Mouse (Mus musculus) heart, adult 9 months (tissue): ENCODE results near the gene Mis18bp1.
"Not testable (repeated sequence)": the region's sequence is repeated elsewhere in the genome, so short reads cannot be mapped to it uniquely, and the experiment has no call there.

Source experiments
- DNase-seq, 2 experiments: peaks; one replicate each; pipeline ENCODE4 v3.0.0; 2022; ENCODE audit warnings: low spot score in 2 of 2

Mis18bp1 gene

GRCm38 (mm10) chr12:65172021-65172951, at the start of gene Mis18bp1:
Gene Mis18bp1 (minus strand): TSS chr12:65172604.
- peak; percentile 95 to 96 for DNase-seq

GRCm38 (mm10) chr12:65216404-65216840, 44.0 kb upstream of the Mis18bp1 start:
- no peak for DNase-seq

- DNase-seq: no peak
Observed at GRCm38 (mm10) chr12:65206431-65206830, 34.0 kb upstream of the Mis18bp1 start.

- DNase-seq: no peak
Observed at GRCm38 (mm10) chr12:65201812-65202211, 29.4 kb upstream of the Mis18bp1 start.

GRCm38 (mm10) chr12:65194003-65194530, 21.7 kb upstream of the Mis18bp1 start:
- no peak for DNase-seq

GRCm38 (mm10) chr12:65189213-65189612, 16.8 kb upstream of the Mis18bp1 start:
- DNase-seq: no peak

- no peak for DNase-seq
Observed at GRCm38 (mm10) chr12:65187365-65187764, 15.0 kb upstream of the Mis18bp1 start.

- no peak for DNase-seq
Observed at GRCm38 (mm10) chr12:65173736-65174135, 1.3 kb upstream of the Mis18bp1 start.

- DNase-seq: peak in 1 of 2 experiments; percentile 50
Observed at GRCm38 (mm10) chr12:65172959-65173358, 555 bp upstream of the Mis18bp1 start.

- not testable (repeated sequence) for DNase-seq
Observed at GRCm38 (mm10) chr12:65136121-65136520, 36.3 kb downstream of the Mis18bp1 start.

- no peak for DNase-seq
Observed at GRCm38 (mm10) chr12:65119451-65119850, 53.0 kb downstream of the Mis18bp1 start.

GRCm38 (mm10) chr12:65118968-65119367, 53.4 kb downstream of the Mis18bp1 start:
- DNase-seq: no peak

GRCm38 (mm10) chr12:65114978-65115377, 57.4 kb downstream of the Mis18bp1 start:
- DNase-seq: not testable (repeated sequence)

GRCm38 (mm10) chr12:65113925-65114324, 58.5 kb downstream of the Mis18bp1 start:
- DNase-seq: no peak

GRCm38 (mm10) chr12:65112811-65113210, 59.6 kb downstream of the Mis18bp1 start:
- DNase-seq: no peak

- DNase-seq: no peak
Observed at GRCm38 (mm10) chr12:65111503-65111902, 60.9 kb downstream of the Mis18bp1 start.

GRCm38 (mm10) chr12:65108746-65109145, 63.7 kb downstream of the Mis18bp1 start:
- no peak for DNase-seq
